Mouse (Mus musculus) midbrain, embryonic 12.5 days (tissue): ENCODE measurements around the gene Rhox1. TPM values are rescaled to one million over a fixed set of nuclear protein-coding genes. Genes with fewer than 3 reads are reported as not detected.

Source experiments
- polyA plus RNA-seq: library from polyadenylated mRNA; unstranded; fragments of >200 nt; fragmentation: Nextera tagmentation; extraction: Ambion mirVana; gene quantifications from 2 replicates; pipeline ENCODE4 v1.2.1, GENCODE M21; 2016

The Rhox1 gene
- polyA plus RNA-seq, 1 experiment from 2014 or later = not detected

Other genes starting within 250 kb of the Rhox1 start
- gene Sept6, start 230.5 kb downstream of the Rhox1 start, polyA plus RNA-seq = 49.2 and 55.5 TPM in 2 replicates
- not detected in 2 replicates for gene Sowahd, start 173.4 kb downstream of the Rhox1 start, polyA plus RNA-seq
- 412 and 427 TPM in 2 replicates for gene Rpl39, start 136.9 kb downstream of the Rhox1 start, polyA plus RNA-seq
- gene Upf3b, start 111.9 kb downstream of the Rhox1 start, polyA plus RNA-seq = 23.7 and 24.1 TPM in 2 replicates
- 23.9 and 28.6 TPM in 2 replicates for gene Nkap, start 95.5 kb downstream of the Rhox1 start, polyA plus RNA-seq
- gene Akap14, start 53.4 kb downstream of the Rhox1 start, polyA plus RNA-seq = 0.17 TPM in 1 of 2 replicates, not detected in the other
- 412 and 415 TPM in 2 replicates for gene Ndufa1, start 31.1 kb downstream of the Rhox1 start, polyA plus RNA-seq
- gene Rnf113a1, start 31.0 kb downstream of the Rhox1 start, polyA plus RNA-seq = 15.7 and 17.0 TPM in 2 replicates
- gene Gm9, start 11.2 kb downstream of the Rhox1 start, polyA plus RNA-seq = not detected in 2 replicates
- 0.32 TPM in 1 of 2 replicates, not detected in the other for gene Rhox2a, start 22.7 kb upstream of the Rhox1 start, polyA plus RNA-seq
- not detected in 2 replicates for gene Rhox3a, start 27.7 kb upstream of the Rhox1 start, polyA plus RNA-seq
- gene Rhox4a, start 43.1 kb upstream of the Rhox1 start, polyA plus RNA-seq = not detected in 2 replicates
- gene Rhox3a2, start 157.8 kb upstream of the Rhox1 start, polyA plus RNA-seq = not detected in 2 replicates
- gene Rhox4a2, start 168.6 kb upstream of the Rhox1 start, polyA plus RNA-seq = 0.56 TPM in 1 of 2 replicates, not detected in the other
- 0.43 TPM in 1 of 2 replicates, not detected in the other for gene Rhox2b, start 189.8 kb upstream of the Rhox1 start, polyA plus RNA-seq
- gene Rhox4b, start 210.2 kb upstream of the Rhox1 start, polyA plus RNA-seq = 0.24 TPM in 1 of 2 replicates, not detected in the other
- gene Rhox2c, start 231.4 kb upstream of the Rhox1 start, polyA plus RNA-seq = 1.7 and 3.0 TPM in 2 replicates
- gene Rhox3c, start 236.3 kb upstream of the Rhox1 start, polyA plus RNA-seq = not detected in 2 replicates